Mouse (Mus musculus) intestine, postnatal 0 days (tissue): Measurements from ENCODE around the gene Pde4b. TPM values are rescaled to one million over a fixed set of nuclear protein-coding genes. Genes with fewer than 3 reads are reported as not detected.

Experiments used
- ATAC-seq: fragments of 200-750 bp; cut with Nextera tagmentation; 2 replicates; pipeline ENCODE4 v1.8.0; 2017; ENCODE audit warnings: mild to moderate bottlenecking, moderate TSS enrichment, moderate library complexity
- H3K27ac ChIP-seq: fragments of 300-500 bp; sonication (generic); 2 replicates; pipeline ENCODE4 v1.5.1; 2014; ENCODE audit warnings: mild to moderate bottlenecking, low read depth, low read length, moderate library complexity
- H3K27me3 ChIP-seq: fragments of 300-500 bp; sonication (generic); replicated peaks from 2 replicates; pipeline ENCODE4 v1.6.1; 2014; ENCODE audit warnings: low read length, mixed read lengths; ENCODE audit not compliant: control insufficient read depth, insufficient read depth
- H3K36me3 ChIP-seq: fragments of 300-500 bp; sonication (generic); 2 replicates; pipeline ENCODE4 v1.6.1; 2014; ENCODE audit warnings: mild to moderate bottlenecking, moderate library complexity; ENCODE audit not compliant: control insufficient read depth, insufficient read depth
- H3K4me1 ChIP-seq: fragments of 300-500 bp; sonication (generic); replicated peaks from 2 replicates; pipeline ENCODE4 v1.6.1; 2014; ENCODE audit warnings: antibody characterized with exemption, low read length, mixed read lengths; ENCODE audit not compliant: control insufficient read depth, insufficient read depth
- H3K4me2 ChIP-seq: fragments of 300-500 bp; sonication (generic); replicated peaks from 2 replicates; pipeline ENCODE4 v1.6.1; 2014; ENCODE audit warnings: low read depth, mild to moderate bottlenecking, moderate library complexity
- H3K4me3 ChIP-seq: fragments of 300-500 bp; sonication (generic); 2 replicates; pipeline ENCODE4 v1.5.1; 2014; ENCODE audit warnings: low read depth, low read length
- H3K9ac ChIP-seq: fragments of 300-500 bp; sonication (generic); 2 replicates; pipeline ENCODE4 v1.6.1; 2014; ENCODE audit warnings: mild to moderate bottlenecking, low read depth, low read length
- H3K9me3 ChIP-seq: fragments of 300-500 bp; sonication (generic); 2 replicates; pipeline ENCODE4 v1.6.1; 2016; ENCODE audit warnings: mixed run types; ENCODE audit not compliant: control insufficient read depth
- CTCF ChIP-seq: sonication (generic); IDR thresholded peaks from 2 replicates; pipeline ENCODE4 v1.5.1; 2016; ENCODE audit warnings: low read depth, mild to moderate bottlenecking, control low read depth, antibody characterized with exemption, moderate library complexity
- WGBS: fragments of 180-500 bp; shearing (Covaris S2); extraction: QIAGEN DNeasy Blood & Tissue Kit; methylation state at CpG from one replicate; pipeline ENCODE4 v1.1.7; 2014; 5-methylcytosine and 5-hydroxymethylcytosine counted together
- polyA plus RNA-seq: library from polyadenylated mRNA; unstranded; fragments of >200 nt; fragmentation: Nextera tagmentation; extraction: Ambion mirVana; gene quantifications from 2 replicates; pipeline ENCODE4 v1.2.1, GENCODE M21; 2015

The Pde4b gene
- polyA plus RNA-seq, 1 experiment from 2014 or later, result 6.9 TPM

- Histone ChIP-seq H3K4me3 (no peak overlapping the region), H3K9me3 (no peaks in the 10 kb centered on the region), H3K36me3 (no peaks in the 10 kb centered on the region), H3K9ac (no peak overlapping the region), H3K4me2 (no peak overlapping the region), H3K27ac (no peak overlapping the region), H3K4me1 (no peaks in the 10 kb centered on the region), H3K27me3 (no peaks in the 10 kb centered on the region)
- 75% methylated on average over 5 of the region's 5 CpGs for WGBS
- no peak for ATAC-seq
- TF ChIP-seq CTCF, result no peak
These were observed 535.6 kb downstream of the Pde4b start for GRCm38 (mm10) chr4:102622977-102623376.

GRCm38 (mm10) chr4:102623789-102624611 is 536.7 kb downstream of the Pde4b start:
- Histone ChIP-seq H3K36me3 (no peaks in the 10 kb centered on the region), H3K27ac (no peak overlapping the region), H3K9ac (no peak overlapping the region), H3K4me2 (no peak overlapping the region), H3K27me3 (no peaks in the 10 kb centered on the region), H3K4me1 (no peaks in the 10 kb centered on the region), H3K9me3 (no peaks in the 10 kb centered on the region), H3K4me3 (no peak overlapping the region)
- WGBS, result 65% methylated on average over 4 of the region's 4 CpGs
- no peak for ATAC-seq
- TF ChIP-seq CTCF, result no peak

- Histone ChIP-seq H3K4me2 (no peak overlapping the region), H3K9ac (no peak overlapping the region), H3K27ac (no peak overlapping the region), H3K36me3 (no peaks in the 10 kb centered on the region), H3K4me1 (no peaks in the 10 kb centered on the region), H3K9me3 (no peaks in the 10 kb centered on the region), H3K4me3 (no peak overlapping the region), H3K27me3 (no peaks in the 10 kb centered on the region)
- no peak for ATAC-seq
- TF ChIP-seq CTCF, result no peak
- 68% methylated on average over 8 of the region's 8 CpGs for WGBS
These were observed 537.6 kb downstream of the Pde4b start for GRCm38 (mm10) chr4:102624937-102625336.

- no peak for ATAC-seq
- Histone ChIP-seq H3K4me3 (no peak overlapping the region), H3K4me1 (no peaks in the 10 kb centered on the region), H3K36me3 (no peaks in the 10 kb centered on the region), H3K9ac (no peak overlapping the region), H3K4me2 (no peak overlapping the region), H3K27ac (no peak overlapping the region), H3K9me3 (no peaks in the 10 kb centered on the region), H3K27me3 (no peaks in the 10 kb centered on the region)
- WGBS, result 78% methylated on average over 4 of the region's 4 CpGs
- TF ChIP-seq CTCF, result no peak
These were observed 540.5 kb downstream of the Pde4b start for GRCm38 (mm10) chr4:102627799-102628198.

GRCm38 (mm10) chr4:102629621-102630020 is 542.3 kb downstream of the Pde4b start:
- no peaks in the 10 kb centered on the region for H3K4me1 ChIP-seq

GRCm38 (mm10) chr4:102630261-102630660 is 542.9 kb downstream of the Pde4b start:
- no peak overlapping the region for H3K4me3 ChIP-seq
- H3K27ac ChIP-seq, result no peak overlapping the region
- H3K4me2 ChIP-seq, result no peak overlapping the region
- no peaks in the 10 kb centered on the region for H3K4me1 ChIP-seq
- H3K36me3 ChIP-seq, result no peaks in the 10 kb centered on the region
- ATAC-seq, result no peak
- no peak for TF ChIP-seq CTCF
- no peaks in the 10 kb centered on the region for H3K9me3 ChIP-seq
- H3K27me3 ChIP-seq, result no peaks in the 10 kb centered on the region
- 56% methylated on average over 6 of the region's 6 CpGs for WGBS
- no peak overlapping the region for H3K9ac ChIP-seq

More at GRCm38 (mm10) chr4:102629621-102630020, 542.3 kb downstream of the Pde4b start:
- no peak overlapping the region for H3K4me2 ChIP-seq
- ATAC-seq, result no peak
- WGBS, result 70% methylated on average over 4 of the region's 4 CpGs
- no peaks in the 10 kb centered on the region for H3K27me3 ChIP-seq
- H3K4me3 ChIP-seq, result no peak overlapping the region
- H3K36me3 ChIP-seq, result no peaks in the 10 kb centered on the region
- H3K9me3 ChIP-seq, result no peaks in the 10 kb centered on the region
- H3K27ac ChIP-seq, result no peak overlapping the region
- H3K9ac ChIP-seq, result no peak overlapping the region
- TF ChIP-seq CTCF, result no peak
